Mouse (Mus musculus): ENCODE measurements at regions not wholly inside any gene's neighbourhood (a gene's known extent, or its start where the extent isn't known, plus 50 kb on each side); places are given as distances from the start of the nearest gene placed in this dataset.
"Not testable (repeated sequence)": the region's sequence is repeated elsewhere in the genome, so short reads cannot be mapped to it uniquely, and the experiment has no call there.

GRCm38 (mm10) chr4:35305210-35305609 is 79.2 kb upstream of the C9orf72 start:
- H3K36me3 ChIP-seq (ENCODE audit: control insufficient read depth, insufficient read depth): no peaks in the 10 kb centered on the region

GRCm38 (mm10) chr4:35300848-35301247 is 74.9 kb upstream of the C9orf72 start:
- no peaks in the 10 kb centered on the region for H3K27me3 ChIP-seq (ENCODE audit: control insufficient read depth, insufficient read depth, insufficient read length)
- no peaks in the 10 kb centered on the region for H3K79me2 ChIP-seq (ENCODE audit: control insufficient read depth, insufficient read depth)
- H3ac ChIP-seq (ENCODE audit: control insufficient read depth, insufficient read length): no peak overlapping the region
- TF ChIP-seq TCF12 (IDR thresholded peaks at IDR 0.05; ENCODE audit: insufficient read depth, poor library complexity, severe bottlenecking): no peak
- TF ChIP-seq REST (IDR thresholded peaks at IDR 0.05; ENCODE audit: insufficient read depth, insufficient read length): no peak
- no peak for TF ChIP-seq MAX (IDR thresholded peaks at IDR 0.05; ENCODE audit: low read depth)
- TF ChIP-seq POLR2A (IDR thresholded peaks at IDR 0.05; ENCODE audit: insufficient read length, low read depth): no peak
- TF ChIP-seq E2F4 (IDR thresholded peaks at IDR 0.05; ENCODE audit: insufficient read depth): no peak
- TF ChIP-seq MYOG (IDR thresholded peaks at IDR 0.05; ENCODE audit: control insufficient read depth in 1 of 3, insufficient read depth in 1 of 3, insufficient read length in 2 of 3, low read depth in 2 of 3): no peak
- TF ChIP-seq TCF3 (IDR thresholded peaks at IDR 0.05; ENCODE audit: insufficient read length, low read depth): no peak
- TF ChIP-seq POLR2AphosphoS2 (IDR thresholded peaks at IDR 0.05; ENCODE audit: insufficient read length, low read depth): no peak
- no peak overlapping the region for H3K4me2 ChIP-seq (ENCODE audit: low read depth)
- H3K36me3 ChIP-seq (ENCODE audit: control insufficient read depth, insufficient read depth): no peaks in the 10 kb centered on the region
- H3K4me3 ChIP-seq: no peak overlapping the region

More at GRCm38 (mm10) chr4:35305210-35305609, 79.2 kb upstream of the C9orf72 start:
- Histone ChIP-seq H3K4me2 (ENCODE audit: low read depth) (no peak overlapping the region), H3K4me3 (no peak overlapping the region), H3ac (ENCODE audit: control insufficient read depth, insufficient read length) (no peak overlapping the region), H3K79me2 (ENCODE audit: control insufficient read depth, insufficient read depth) (no peaks in the 10 kb centered on the region), H3K27me3 (ENCODE audit: control insufficient read depth, insufficient read depth, insufficient read length) (no peaks in the 10 kb centered on the region)
- TF ChIP-seq MYOG (IDR thresholded peaks at IDR 0.05; ENCODE audit: control insufficient read depth in 1 of 3, insufficient read depth in 1 of 3, insufficient read length in 2 of 3, low read depth in 2 of 3): no peak
- no peak for TF ChIP-seq POLR2A (IDR thresholded peaks at IDR 0.05; ENCODE audit: insufficient read length, low read depth)
- TF ChIP-seq POLR2AphosphoS2 (IDR thresholded peaks at IDR 0.05; ENCODE audit: insufficient read length, low read depth): no peak
- TF ChIP-seq MAX (IDR thresholded peaks at IDR 0.05; ENCODE audit: low read depth): no peak
- TF ChIP-seq SRF (IDR thresholded peaks at IDR 0.05; ENCODE audit: control insufficient read depth, insufficient read length, low read depth): no peak
- no peak for TF ChIP-seq REST (IDR thresholded peaks at IDR 0.05; ENCODE audit: insufficient read depth, insufficient read length)
- no peak for TF ChIP-seq TCF3 (IDR thresholded peaks at IDR 0.05; ENCODE audit: insufficient read length, low read depth)
- no peak for TF ChIP-seq CEBPB (IDR thresholded peaks at IDR 0.05; ENCODE audit: insufficient read depth, poor library complexity, severe bottlenecking)
- TF ChIP-seq TCF12 (IDR thresholded peaks at IDR 0.05; ENCODE audit: insufficient read depth, poor library complexity, severe bottlenecking): no peak
- TF ChIP-seq MYOD1 (IDR thresholded peaks at IDR 0.05; ENCODE audit: control insufficient read depth in 1 of 3, insufficient read length in 2 of 3, low read depth in 2 of 3): no peak
- TF ChIP-seq USF1 (IDR thresholded peaks at IDR 0.05; ENCODE audit: low read depth): no peak
- no peak for TF ChIP-seq E2F4 (IDR thresholded peaks at IDR 0.05; ENCODE audit: insufficient read depth)

- not testable (repeated sequence) for H3K4me3 ChIP-seq; H3K27me3 ChIP-seq (ENCODE audit: control insufficient read depth, insufficient read depth, insufficient read length); H3ac ChIP-seq (ENCODE audit: control insufficient read depth, insufficient read length); H3K79me2 ChIP-seq (ENCODE audit: control insufficient read depth, insufficient read depth); H3K36me3 ChIP-seq (ENCODE audit: control insufficient read depth, insufficient read depth); H3K4me2 ChIP-seq (ENCODE audit: low read depth)
Measured at GRCm38 (mm10) chr4:35300374-35300773, 74.4 kb upstream of the C9orf72 start.

- Histone ChIP-seq H3K4me2 (ENCODE audit: low read depth) (no peak overlapping the region), H3K4me3 (no peak overlapping the region), H3ac (ENCODE audit: control insufficient read depth, insufficient read length) (no peak overlapping the region), H3K79me2 (ENCODE audit: control insufficient read depth, insufficient read depth) (no peaks in the 10 kb centered on the region), H3K27me3 (ENCODE audit: control insufficient read depth, insufficient read depth, insufficient read length) (no peaks in the 10 kb centered on the region), H3K36me3 (ENCODE audit: control insufficient read depth, insufficient read depth) (no peaks in the 10 kb centered on the region)
- TF ChIP-seq E2F4 (IDR thresholded peaks at IDR 0.05; ENCODE audit: insufficient read depth): no peak
- TF ChIP-seq MAX (IDR thresholded peaks at IDR 0.05; ENCODE audit: low read depth): no peak
- no peak for TF ChIP-seq POLR2AphosphoS2 (IDR thresholded peaks at IDR 0.05; ENCODE audit: insufficient read length, low read depth)
- no peak for TF ChIP-seq CEBPB (IDR thresholded peaks at IDR 0.05; ENCODE audit: insufficient read depth, poor library complexity, severe bottlenecking)
- no peak for TF ChIP-seq MYOG (IDR thresholded peaks at IDR 0.05; ENCODE audit: control insufficient read depth in 1 of 3, insufficient read depth in 1 of 3, insufficient read length in 2 of 3, low read depth in 2 of 3)
- TF ChIP-seq TCF12 (IDR thresholded peaks at IDR 0.05; ENCODE audit: insufficient read depth, poor library complexity, severe bottlenecking): no peak
- TF ChIP-seq POLR2A (IDR thresholded peaks at IDR 0.05; ENCODE audit: insufficient read length, low read depth): no peak
- no peak for TF ChIP-seq SRF (IDR thresholded peaks at IDR 0.05; ENCODE audit: control insufficient read depth, insufficient read length, low read depth)
- TF ChIP-seq TCF3 (IDR thresholded peaks at IDR 0.05; ENCODE audit: insufficient read length, low read depth): no peak
- TF ChIP-seq REST (IDR thresholded peaks at IDR 0.05; ENCODE audit: insufficient read depth, insufficient read length): no peak
Measured at GRCm38 (mm10) chr4:35284611-35285010, 58.6 kb upstream of the C9orf72 start.

All from myocyte (in vitro differentiated cells).